Mouse (Mus musculus) heart, embryonic 14.5 days (tissue): ENCODE results near the gene Ugp2. TPM values are rescaled to one million over a fixed set of nuclear protein-coding genes. Genes with fewer than 3 reads are reported as not detected.

Experiments
- ATAC-seq: fragments of 200-750 bp; cut with Nextera tagmentation; 2 replicates; pipeline ENCODE4 v1.8.0; 2017; ENCODE audit warnings: low read depth, moderate TSS enrichment; ENCODE audit not compliant: insufficient number of reproducible peaks, insufficient read depth, low FRiP score
- H3K27ac ChIP-seq, 2 experiments: fragments of 200-500 bp in 1 of 2; fragments of 300-500 bp in 1 of 2; sonication (generic) in 1 of 2; replicated peaks in 1 of 2; 2 replicates each; pipeline ENCODE4 v1.5.1; 2012 to 2014; ENCODE audit warnings: low read depth in 2 of 2, low read length in 2 of 2, control low read depth in 1 of 2, mild to moderate bottlenecking in 1 of 2, mixed read lengths in 1 of 2; ENCODE audit not compliant: control insufficient read depth in 1 of 2, insufficient read depth in 1 of 2
- H3K27me3 ChIP-seq: fragments of 300-500 bp; sonication (generic); 2 replicates; pipeline ENCODE4 v1.6.1; 2014; ENCODE audit warnings: mild to moderate bottlenecking, low read length, control low read depth; ENCODE audit not compliant: control insufficient read depth, insufficient read depth
- H3K36me3 ChIP-seq: fragments of 300-500 bp; sonication (generic); 2 replicates; pipeline ENCODE4 v1.6.1; 2014; ENCODE audit warnings: mild to moderate bottlenecking, control low read depth, low read length, mixed read lengths; ENCODE audit not compliant: control insufficient read depth, insufficient read depth
- H3K4me1 ChIP-seq, 2 experiments: fragments of 200-500 bp in 1 of 2; fragments of 300-500 bp in 1 of 2; sonication (generic) in 1 of 2; 2 replicates each; pipeline ENCODE4 v1.6.1; 2012 to 2014; ENCODE audit warnings: low read length in 2 of 2, control low read depth in 1 of 2, mixed read lengths in 1 of 2; ENCODE audit not compliant: control insufficient read depth in 2 of 2, insufficient read depth in 2 of 2
- H3K4me2 ChIP-seq: fragments of 300-500 bp; sonication (generic); 2 replicates; pipeline ENCODE4 v1.6.1; 2014; ENCODE audit warnings: mild to moderate bottlenecking, low read length
- H3K4me3 ChIP-seq, 2 experiments: fragments of 200-500 bp in 1 of 2; fragments of 300-500 bp in 1 of 2; sonication (generic) in 1 of 2; 2 replicates each; pipeline ENCODE4 v1.5.1; 2012 to 2014; ENCODE audit warnings: low read length in 2 of 2, mild to moderate bottlenecking in 2 of 2, control low read depth in 1 of 2, low read depth in 1 of 2, moderate library complexity in 1 of 2; ENCODE audit not compliant: control insufficient read depth in 1 of 2, insufficient read depth in 1 of 2
- H3K9ac ChIP-seq: fragments of 300-500 bp; sonication (generic); 2 replicates; pipeline ENCODE4 v1.6.1; 2014; ENCODE audit warnings: mild to moderate bottlenecking, low read length
- H3K9me3 ChIP-seq: fragments of 300-500 bp; sonication (generic); 2 replicates; pipeline ENCODE4 v1.6.1; 2016; ENCODE audit warnings: low read length, control low read depth; ENCODE audit not compliant: control insufficient read depth
- WGBS: fragments of 180-500 bp; shearing (Covaris S2); extraction: QIAGEN DNeasy Blood & Tissue Kit; methylation state at CpG from one replicate; pipeline ENCODE4 v1.1.7; 2014; 5-methylcytosine and 5-hydroxymethylcytosine counted together
- polyA plus RNA-seq: library from polyadenylated mRNA; unstranded; fragments of >200 nt; fragmentation: Nextera tagmentation; extraction: Ambion mirVana; gene quantifications from 2 replicates; pipeline ENCODE4 v1.2.1, GENCODE M21; 2014

Gene Ugp2
- polyA plus RNA-seq, 1 experiment from 2014 or later: 194 TPM

DNA sequence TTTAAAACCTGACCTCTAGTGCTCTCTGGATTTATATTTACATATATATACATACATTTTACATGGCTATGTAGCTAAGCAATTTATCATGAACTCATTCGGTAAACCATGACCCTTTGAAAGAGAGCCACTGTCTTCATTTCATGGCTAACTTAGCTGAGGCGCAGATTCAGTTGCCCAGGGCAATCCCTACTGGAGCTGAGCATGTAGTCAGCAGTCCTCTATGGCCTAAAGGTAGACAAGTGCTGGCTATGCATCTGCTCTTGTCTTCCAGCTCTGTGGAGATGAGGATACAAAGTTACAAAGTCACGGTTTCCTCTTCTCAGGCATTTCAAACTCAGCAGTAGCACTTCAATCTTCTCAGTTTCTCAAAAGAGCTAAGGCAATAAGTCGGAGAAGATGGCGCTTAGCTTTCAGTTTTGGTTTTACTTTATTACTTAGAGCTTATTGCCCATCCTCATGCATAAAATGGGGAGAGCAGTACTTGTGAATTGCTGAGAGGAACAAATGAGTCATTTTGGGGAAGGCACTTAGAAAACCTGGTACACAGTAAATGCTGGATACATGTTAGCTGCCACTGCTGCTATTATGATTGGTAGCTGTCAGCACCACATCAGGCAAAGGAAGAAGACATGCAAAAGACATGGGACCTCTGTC is 38.2 kb downstream of the Ugp2 start:
- H3K4me2 ChIP-seq: no peak overlapping the region
- no peak overlapping the region for H3K4me3 ChIP-seq
- no peak for ATAC-seq
- no peak overlapping the region for H3K27ac ChIP-seq
- WGBS: 94% methylated on average over 5 of the region's 5 CpGs
- no peak overlapping the region for H3K9ac ChIP-seq
- H3K4me1 ChIP-seq: no peaks in the 10 kb centered on the region
- H3K36me3 ChIP-seq: peaks cover 76% of the 10 kb centered on the region
- no peaks in the 10 kb centered on the region for H3K9me3 ChIP-seq
- no peaks in the 10 kb centered on the region for H3K27me3 ChIP-seq

DNA sequence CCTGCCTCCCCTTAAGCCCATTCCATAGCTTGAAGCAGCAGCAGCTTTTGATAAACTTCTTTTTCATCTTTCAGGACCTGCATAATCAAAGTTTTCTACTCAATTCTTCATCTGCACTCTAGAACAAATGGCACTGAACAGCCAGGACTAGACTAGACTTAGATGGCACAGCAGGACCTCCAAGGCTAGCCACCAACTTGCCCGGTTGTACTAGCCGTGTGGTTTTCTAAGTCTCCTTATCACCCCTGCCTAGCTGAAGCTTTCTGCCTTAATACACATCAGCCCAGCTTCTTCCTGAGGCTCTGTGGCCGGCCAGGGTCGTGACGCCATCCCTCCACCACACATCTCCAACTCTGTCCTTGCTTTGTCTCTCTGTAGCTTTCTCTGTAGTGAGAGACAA is 42.9 kb downstream of the Ugp2 start:
- Histone ChIP-seq H3K4me1 (no peaks in the 10 kb centered on the region), H3K9ac (no peak overlapping the region), H3K36me3 (peaks cover 94% of the 10 kb centered on the region), H3K9me3 (no peaks in the 10 kb centered on the region), H3K4me2 (no peak overlapping the region), H3K27ac (no peak overlapping the region), H3K4me3 (no peak overlapping the region), H3K27me3 (no peaks in the 10 kb centered on the region)
- no peak for ATAC-seq
- WGBS: 67% methylated on average over 5 of the region's 5 CpGs

DNA sequence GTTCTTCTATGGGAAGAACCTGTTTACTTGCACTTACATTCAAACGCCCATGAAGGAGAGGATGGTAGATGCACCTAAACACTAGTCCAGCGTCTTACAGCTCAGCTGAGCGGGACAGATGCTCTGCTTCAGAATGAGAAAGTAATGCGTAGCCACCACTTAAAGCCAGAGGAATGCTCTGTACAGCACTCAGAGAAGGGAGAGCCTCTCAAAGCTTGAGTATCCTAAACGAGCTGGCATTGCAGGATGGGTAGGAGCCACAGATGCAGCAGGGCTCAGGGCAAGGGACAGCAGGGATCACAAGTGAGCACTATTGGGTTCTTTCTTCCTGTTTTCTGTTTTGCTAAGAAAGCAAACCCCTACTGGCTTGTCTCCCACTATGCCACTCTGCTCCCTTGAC is 43.5 kb downstream of the Ugp2 start:
- WGBS: 84% methylated on average over 5 of the region's 5 CpGs
- ATAC-seq: no peak
- H3K4me1 ChIP-seq: no peaks in the 10 kb centered on the region
- H3K27me3 ChIP-seq: no peaks in the 10 kb centered on the region
- H3K4me2 ChIP-seq: no peak overlapping the region
- no peaks in the 10 kb centered on the region for H3K9me3 ChIP-seq
- H3K9ac ChIP-seq: no peak overlapping the region
- H3K27ac ChIP-seq: no peak overlapping the region
- no peak overlapping the region for H3K4me3 ChIP-seq
- peaks cover 93% of the 10 kb centered on the region for H3K36me3 ChIP-seq

DNA sequence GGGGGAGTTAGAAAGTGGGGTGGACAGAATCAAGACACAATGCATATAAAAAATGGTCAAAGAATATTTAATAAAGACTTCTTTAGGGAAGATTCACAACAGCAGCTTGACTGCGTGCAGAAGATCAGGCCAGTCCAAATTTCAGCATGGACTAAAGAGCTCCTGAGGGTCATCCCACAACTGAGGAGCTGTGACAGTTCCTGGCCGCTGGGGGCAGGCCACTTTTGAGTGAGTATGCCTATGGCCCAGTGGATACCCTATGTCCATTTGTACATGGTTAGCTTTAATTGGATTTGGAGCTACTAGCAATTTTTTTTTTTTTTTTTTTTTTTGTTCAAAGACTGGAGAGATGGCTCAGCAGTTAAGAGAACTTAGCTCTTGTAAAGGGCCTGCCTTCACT is 44.2 kb downstream of the Ugp2 start:
- no peak for ATAC-seq

DNA sequence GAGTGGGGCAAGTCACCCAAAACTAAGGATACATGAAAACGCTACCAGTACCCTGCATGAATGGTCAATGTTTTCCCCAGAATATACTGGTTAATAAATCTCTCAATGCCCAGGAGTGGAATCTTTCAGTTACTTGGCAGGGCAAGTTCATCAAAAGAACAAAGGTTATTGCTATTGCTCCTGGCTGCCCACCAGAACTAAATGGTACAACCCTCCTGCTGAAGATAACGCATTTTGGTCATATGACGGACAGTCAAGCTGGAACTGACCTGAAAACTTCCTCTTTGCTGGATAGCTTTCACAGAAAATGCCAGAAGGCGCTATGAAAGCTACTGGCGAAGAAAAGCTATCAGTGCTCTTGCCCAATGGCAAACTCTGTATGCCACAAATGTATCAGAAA is 45.2 kb downstream of the Ugp2 start:
- Histone ChIP-seq H3K27ac (no peak overlapping the region), H3K4me1 (peaks cover 0 to 3% of the 10 kb centered on the region in 2 experiments; a peak in 1 of 4 replicates), H3K9ac (no peak overlapping the region), H3K4me2 (no peak overlapping the region), H3K4me3 (no peak overlapping the region), H3K36me3 (peaks cover 93% of the 10 kb centered on the region), H3K9me3 (no peaks in the 10 kb centered on the region), H3K27me3 (no peaks in the 10 kb centered on the region)
- no peak for ATAC-seq
- 92% methylated on average over 5 of the region's 5 CpGs for WGBS

More for the DNA sequence above, 44.2 kb downstream of the Ugp2 start:
- Histone ChIP-seq H3K27ac (no peak overlapping the region), H3K4me3 (no peak overlapping the region), H3K9ac (no peak overlapping the region), H3K4me1 (no peaks in the 10 kb centered on the region), H3K9me3 (no peaks in the 10 kb centered on the region), H3K27me3 (no peaks in the 10 kb centered on the region), H3K4me2 (no peak overlapping the region), H3K36me3 (peaks cover 93% of the 10 kb centered on the region)
- 64% methylated on average over 2 of the region's 2 CpGs for WGBS

DNA sequence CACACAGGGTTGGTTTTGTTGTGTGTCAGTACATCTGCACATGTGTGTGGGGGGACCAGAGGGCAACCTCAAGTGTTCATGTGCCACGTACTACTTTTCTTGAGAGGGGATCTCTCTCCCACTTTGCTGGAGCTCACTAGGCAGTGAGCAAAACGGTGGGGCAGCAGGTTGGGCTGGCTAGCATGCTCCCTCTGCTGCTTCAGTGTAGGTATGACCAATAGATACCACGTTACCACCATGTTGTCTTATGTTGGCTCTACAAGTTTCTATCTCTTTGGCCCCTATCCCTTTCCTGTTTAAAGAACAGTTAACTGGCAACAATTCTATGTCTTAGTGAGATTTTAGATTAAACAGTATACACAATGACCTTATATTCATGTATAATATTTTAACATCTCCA is 48.7 kb downstream of the Ugp2 start:
- WGBS: 74% methylated on average over 3 of the region's 3 CpGs
- Histone ChIP-seq H3K36me3 (peaks cover 88% of the 10 kb centered on the region), H3K27ac (no peak overlapping the region; a peak in 1 of 4 replicates), H3K9ac (no peak overlapping the region), H3K27me3 (no peaks in the 10 kb centered on the region), H3K4me1 (peaks cover 0 to 3% of the 10 kb centered on the region in 2 experiments; a peak in 1 of 4 replicates), H3K4me3 (no peak overlapping the region), H3K4me2 (no peak overlapping the region), H3K9me3 (no peaks in the 10 kb centered on the region)
- ATAC-seq: no peak

DNA sequence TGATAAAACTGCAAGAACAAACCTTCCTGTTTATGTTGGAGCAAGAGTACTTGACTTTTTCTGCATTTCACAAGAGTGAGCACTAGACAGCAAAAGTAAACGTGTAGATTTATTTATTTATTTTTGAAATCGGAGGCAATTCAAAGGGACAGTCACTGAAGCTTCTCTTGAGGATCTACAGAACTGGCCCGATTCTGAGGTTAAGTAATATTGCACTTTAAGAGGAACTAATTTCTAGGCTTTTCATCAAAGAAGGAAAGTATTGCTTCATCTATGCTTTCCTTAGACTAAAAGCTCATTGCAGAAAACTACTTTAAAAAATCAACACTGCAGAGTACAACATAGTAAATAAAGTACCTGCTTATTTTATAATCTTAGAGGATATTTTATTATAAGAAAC is 49.4 kb downstream of the Ugp2 start:
- Histone ChIP-seq H3K4me2 (no peak overlapping the region), H3K4me3 (no peak overlapping the region), H3K27me3 (no peaks in the 10 kb centered on the region), H3K9me3 (no peaks in the 10 kb centered on the region), H3K36me3 (peaks cover 88% of the 10 kb centered on the region), H3K9ac (no peak overlapping the region), H3K4me1 (peaks cover 0 to 3% of the 10 kb centered on the region in 2 experiments; a peak in 1 of 4 replicates), H3K27ac (no peak overlapping the region)
- no peak for ATAC-seq
- 50% methylated on average over 3 of the region's 3 CpGs for WGBS
